ENCODE assay signal across 24 mouse cellular contexts in genomic region chr1:72078926-72079550, GRCm38 (mm10).
DNase-seq lines count a peak whose midpoint lies in the region; ATAC-seq and TF ChIP-seq lines count a peak whose summit lies in the region.
"Had no signal": no experiment of that assay in that cellular context is flagged by ENCODE, and none has a peak within 500 bp of the region (broad histone marks: within the 10 kb centered on the region; RNA-seq: fewer than 3 reads in every experiment).

No protein-coding gene starts in this region.

- DNase-seq in cerebellum, postnatal 10 days: peak; percentile 33 to 38
- DNase-seq in cerebellum, adult 9-10 months: no peak
- DNase-seq in hindbrain, postnatal 0 days (ENCODE audit: low spot score): peak; percentile 31
- DNase-seq in hindbrain, embryonic 11.5 days (ENCODE audit: low spot score): no peak
- peak; percentile 43 for DNase-seq in midbrain, postnatal 0 days (ENCODE audit: low spot score)
- DNase-seq in midbrain, embryonic 10.5 days (ENCODE audit: low spot score): no peak
- DNase-seq in kidney, postnatal 36 days: no peak
- no peak for DNase-seq in spleen, adult 12 weeks (ENCODE audit: low spot score)
- DNase-seq: adrenal gland, postnatal 25 days; cerebellum, adult 11 months; kidney, adult 9 months; kidney, postnatal 14 days; liver; thymus, postnatal 14 days had no signal

- no peaks in the 10 kb centered on the region for H3K9me3 ChIP-seq in hindbrain, postnatal 0 days (ENCODE audit: low read length)
- no peaks in the 10 kb centered on the region for H3K9me3 ChIP-seq in hindbrain, embryonic 11.5 days (ENCODE audit: control insufficient read depth, low read length)
- no peaks in the 10 kb centered on the region for H3K9me3 ChIP-seq in midbrain, postnatal 0 days (ENCODE audit: low read length)
- no peaks in the 10 kb centered on the region for H3K9me3 ChIP-seq in midbrain, embryonic 10.5 days (replicated peaks)
- H3K9me3 ChIP-seq: embryonic facial prominence, embryonic 12.5 days; forebrain, embryonic 13.5 days; liver, embryonic 15.5 days; neural tube, embryonic 15.5 days had no signal

- 54% methylated on average over 7 of the region's 7 CpGs for WGBS in hindbrain, postnatal 0 days
- WGBS in hindbrain, embryonic 11.5 days: 93% methylated on average over 7 of the region's 7 CpGs
- 77% methylated on average over 7 of the region's 7 CpGs for WGBS in midbrain, postnatal 0 days
- WGBS in midbrain, embryonic 10.5 days: 89% methylated on average over 7 of the region's 7 CpGs

- no peak overlapping the region for H3K27ac ChIP-seq in hindbrain, postnatal 0 days
- H3K27ac ChIP-seq in hindbrain, embryonic 11.5 days (ENCODE audit: low read depth, low read length): no peak overlapping the region
- no peak overlapping the region for H3K27ac ChIP-seq in midbrain, postnatal 0 days (ENCODE audit: low read depth, low read length)
- H3K27ac ChIP-seq in midbrain, embryonic 10.5 days (replicated peaks): no peak overlapping the region
- H3K27ac ChIP-seq: embryonic facial prominence, embryonic 12.5 days; forebrain, embryonic 13.5 days; liver, embryonic 15.5 days; macrophage; neural tube, embryonic 15.5 days had no signal

- H3K4me1 ChIP-seq in hindbrain, postnatal 0 days (ENCODE audit: insufficient read depth, low read length): no peaks in the 10 kb centered on the region
- no peaks in the 10 kb centered on the region for H3K4me1 ChIP-seq in hindbrain, embryonic 11.5 days (replicated peaks; ENCODE audit: control insufficient read depth, insufficient read depth, low read length)
- no peaks in the 10 kb centered on the region for H3K4me1 ChIP-seq in midbrain, postnatal 0 days (ENCODE audit: insufficient read depth, low read length)
- H3K4me1 ChIP-seq in midbrain, embryonic 10.5 days: no peaks in the 10 kb centered on the region
- H3K4me1 ChIP-seq: embryonic facial prominence, embryonic 12.5 days; forebrain, embryonic 13.5 days; liver, embryonic 15.5 days had no signal

- no peak for ATAC-seq in hindbrain, postnatal 0 days
- no peak for ATAC-seq in hindbrain, embryonic 11.5 days (ENCODE audit: low FRiP score)
- ATAC-seq in midbrain, postnatal 0 days (ENCODE audit: low FRiP score): no peak
- ATAC-seq: CD4-positive, CD25-positive, alpha-beta regulatory T cell, adult 4 months; forebrain, embryonic 13.5 days; hindbrain, embryonic 16.5 days; intestine, embryonic 16.5 days; midbrain, embryonic 16.5 days had no signal

- no peak overlapping the region for H3K9ac ChIP-seq in hindbrain, postnatal 0 days (replicated peaks; ENCODE audit: low read length)
- no peak overlapping the region for H3K9ac ChIP-seq in hindbrain, embryonic 11.5 days (ENCODE audit: low read depth, low read length)
- H3K9ac ChIP-seq in midbrain, postnatal 0 days (replicated peaks; ENCODE audit: low read length, poor library complexity, severe bottlenecking): no peak overlapping the region
- H3K9ac ChIP-seq: embryonic facial prominence, embryonic 12.5 days; forebrain, embryonic 13.5 days; liver, embryonic 15.5 days; neural tube, embryonic 15.5 days had no signal

- TF ChIP-seq CTCF in hindbrain, postnatal 0 days (IDR thresholded peaks at IDR 0.05; ENCODE audit: low read depth): no peak
- no peak for TF ChIP-seq CTCF in midbrain, postnatal 0 days (IDR thresholded peaks at IDR 0.05)

- no peaks in the 10 kb centered on the region for H3K36me3 ChIP-seq in hindbrain, postnatal 0 days (ENCODE audit: insufficient read depth, low read length)
- H3K36me3 ChIP-seq in hindbrain, embryonic 11.5 days (ENCODE audit: control insufficient read depth, insufficient read depth, low read length): no peaks in the 10 kb centered on the region
- H3K36me3 ChIP-seq in midbrain, postnatal 0 days (ENCODE audit: insufficient read depth, low read length): no peaks in the 10 kb centered on the region
- H3K36me3 ChIP-seq in midbrain, embryonic 10.5 days: no peaks in the 10 kb centered on the region
- H3K36me3 ChIP-seq: embryonic facial prominence, embryonic 12.5 days; liver, embryonic 15.5 days; neural tube, embryonic 15.5 days had no signal

- no peaks in the 10 kb centered on the region for H3K27me3 ChIP-seq in hindbrain, postnatal 0 days (ENCODE audit: insufficient read depth, low read length)
- H3K27me3 ChIP-seq in hindbrain, embryonic 11.5 days (ENCODE audit: control insufficient read depth, insufficient read depth, low read length): no peaks in the 10 kb centered on the region
- H3K27me3 ChIP-seq in midbrain, postnatal 0 days (ENCODE audit: insufficient read depth, low read length): no peaks in the 10 kb centered on the region
- no peaks in the 10 kb centered on the region for H3K27me3 ChIP-seq in midbrain, embryonic 10.5 days (ENCODE audit: low read depth, poor library complexity, severe bottlenecking)
- H3K27me3 ChIP-seq: embryonic facial prominence, embryonic 12.5 days; forebrain, embryonic 13.5 days; liver, embryonic 15.5 days; neural tube, embryonic 15.5 days had no signal

- H3K4me3 ChIP-seq in hindbrain, postnatal 0 days (ENCODE audit: low read length): no peak overlapping the region
- H3K4me3 ChIP-seq in hindbrain, embryonic 11.5 days (ENCODE audit: low read depth, low read length): no peak overlapping the region
- H3K4me3 ChIP-seq in midbrain, postnatal 0 days (ENCODE audit: low read depth, low read length): no peak overlapping the region
- H3K4me3 ChIP-seq in midbrain, embryonic 10.5 days: no peak overlapping the region
- H3K4me3 ChIP-seq: embryonic facial prominence, embryonic 12.5 days; forebrain, embryonic 13.5 days; liver, embryonic 15.5 days; neural tube, embryonic 15.5 days had no signal

- H3K4me2 ChIP-seq in hindbrain, postnatal 0 days (ENCODE audit: low read depth, low read length): no peak overlapping the region
- H3K4me2 ChIP-seq in hindbrain, embryonic 11.5 days (replicated peaks; ENCODE audit: low read depth, low read length): no peak overlapping the region
- H3K4me2 ChIP-seq in midbrain, postnatal 0 days (ENCODE audit: low read depth, low read length, poor library complexity, severe bottlenecking): no peak overlapping the region
- H3K4me2 ChIP-seq: embryonic facial prominence, embryonic 12.5 days; forebrain, embryonic 13.5 days; heart, embryonic 11.5 days; liver, embryonic 15.5 days; neural tube, embryonic 15.5 days had no signal

Comparison
In these comparisons a context has a peak if more than half of its experiments do, and no peak if none do; other contexts are left out.
1. DNase-seq: peak in cerebellum, postnatal 10 days (2 of 2), hindbrain, postnatal 0 days (single experiment) and midbrain, postnatal 0 days (single experiment); none in cerebellum, adult 9-10 months (single experiment), hindbrain, embryonic 11.5 days (single experiment), midbrain, embryonic 10.5 days (single experiment), kidney, postnatal 36 days (0 of 2) and spleen, adult 12 weeks (single experiment).